ENCODE assay signal across 12 mouse cellular contexts in genomic region chr5:21002723-21003122, GRCm38 (mm10). TPM values are rescaled to one million over a fixed set of nuclear protein-coding genes. Genes with fewer than 3 reads are reported as not detected.
A peak's percentile ranks its signal among the peaks of the same experiment; 100 is the strongest.
DNase-seq lines count a peak whose midpoint lies in the region; ATAC-seq lines count a peak whose summit lies in the region.
"Had no signal": no experiment of that assay in that cellular context is flagged by ENCODE, and none has a peak within 500 bp of the region (broad histone marks: within the 10 kb centered on the region; RNA-seq: fewer than 3 reads in every experiment).

No protein-coding gene starts in this region.

- peak; percentile 91 to 93 for ATAC-seq in hematopoietic stem cell, adult 5-6 weeks (replicated peaks in 1 of 2; ENCODE audit: insufficient read depth in 1 of 2, low FRiP score in 2 of 2, low TSS enrichment in 1 of 2, low read depth in 1 of 2, poor library complexity in 2 of 2, severe bottlenecking in 2 of 2)
- peak; percentile 84 for ATAC-seq in megakaryocyte progenitor cell, adult 5-6 weeks (replicated peaks; ENCODE audit: poor library complexity)
- ATAC-seq: midbrain, embryonic 13.5 days had no signal

- peak; percentile 100 for DNase-seq in MEL-GATA-1-ER (ENCODE audit: extremely low read depth, low read depth)
- DNase-seq in thymus, postnatal 36 days, result peak; percentile 52 to 62
- no peak for DNase-seq in gastrocnemius, postnatal 4 days (ENCODE audit: low spot score in 2 of 2)
- no peak for DNase-seq in cerebellum, postnatal 36 days
- no peak for DNase-seq in frontal cortex, adult 2 months (ENCODE audit: extremely low spot score in 1 of 2, low spot score in 1 of 2)
- DNase-seq: adrenal gland, adult 8-10 months; cerebellum, adult 9-11 months; lung, embryonic 14.5 days; right cerebral cortex, postnatal 4 days had no signal

RNA-seq across cellular contexts. Expression of gene Rsbn1l, which starts 46.5 kb away (rescaled TPM):
- total RNA-seq in hematopoietic stem cell, adult 5-6 weeks (2017), result 81.1 and 82.5 TPM in 2 replicates
- 30.6 and 33.0 TPM in 2 replicates for total RNA-seq in megakaryocyte progenitor cell, adult 5-6 weeks (2015)
- total RNA-seq in megakaryocyte progenitor cell, adult 5-6 weeks (2017), result 16.8 and 39.3 TPM in 2 replicates
- total RNA-seq in gastrocnemius, postnatal 4 days (2021), result 10 to 100 TPM; 12.5 to 14.0 TPM
- 12.0 and 12.5 TPM in 2 replicates for polyA plus RNA-seq in frontal cortex, adult 2 months (2012; rRNA removed)

RNA-seq across cellular contexts. Expression of gene Ptpn12, which starts 53.0 kb away (rescaled TPM):
- 44.0 and 64.5 TPM in 2 replicates for total RNA-seq in hematopoietic stem cell, adult 5-6 weeks (2017)
- total RNA-seq in megakaryocyte progenitor cell, adult 5-6 weeks (2015), result 63.4 and 71.3 TPM in 2 replicates
- 24.4 and 25.0 TPM in 2 replicates for total RNA-seq in megakaryocyte progenitor cell, adult 5-6 weeks (2017)
- 10 to 100 TPM; 41.9 to 46.7 TPM for total RNA-seq in gastrocnemius, postnatal 4 days (2021)
- 57.8 and 64.0 TPM in 2 replicates for polyA plus RNA-seq in frontal cortex, adult 2 months (2012; rRNA removed)

Comparison
In these comparisons a context has a peak if more than half of its experiments do, and no peak if none do; other contexts are left out.
1. DNase-seq: peak in MEL-GATA-1-ER (single experiment) and thymus, postnatal 36 days (2 of 2); none in gastrocnemius, postnatal 4 days (0 of 2), cerebellum, postnatal 36 days (0 of 2) and frontal cortex, adult 2 months (0 of 2).